Mouse (Mus musculus) embryonic fibroblast, embryonic 13.5 days (primary cell): ENCODE measurements at regions not wholly inside any gene's neighbourhood (a gene's known extent, or its start where the extent isn't known, plus 50 kb on each side); places are given as distances from the start of the nearest gene placed in this dataset.

Experiments
- CTCF ChIP-seq: IDR thresholded peaks from 2 replicates; pipeline ENCODE4 v1.5.1; 2011; ENCODE audit warnings: mild to moderate bottlenecking, control low read depth, low read length, moderate library complexity, borderline replicate concordance; ENCODE audit not compliant: insufficient read depth
- POLR2A ChIP-seq: IDR thresholded peaks from 2 replicates; pipeline ENCODE4 v1.6.1; 2011; ENCODE audit warnings: low read depth, mild to moderate bottlenecking, control low read depth, low read length, moderate library complexity

- TF ChIP-seq CTCF (no peak), POLR2A (no peak)
These were observed 73.9 kb upstream of the Dapk1 start for GRCm38 (mm10) chr13:60527806-60528205.
